Mouse (Mus musculus): ENCODE results near the gene Lcn3. TPM values are rescaled to one million over a fixed set of nuclear protein-coding genes. Genes with fewer than 3 reads are reported as not detected.

The Lcn3 gene
- polyA plus RNA-seq, 1 experiment from 2014 or later, result not detected

DNA sequence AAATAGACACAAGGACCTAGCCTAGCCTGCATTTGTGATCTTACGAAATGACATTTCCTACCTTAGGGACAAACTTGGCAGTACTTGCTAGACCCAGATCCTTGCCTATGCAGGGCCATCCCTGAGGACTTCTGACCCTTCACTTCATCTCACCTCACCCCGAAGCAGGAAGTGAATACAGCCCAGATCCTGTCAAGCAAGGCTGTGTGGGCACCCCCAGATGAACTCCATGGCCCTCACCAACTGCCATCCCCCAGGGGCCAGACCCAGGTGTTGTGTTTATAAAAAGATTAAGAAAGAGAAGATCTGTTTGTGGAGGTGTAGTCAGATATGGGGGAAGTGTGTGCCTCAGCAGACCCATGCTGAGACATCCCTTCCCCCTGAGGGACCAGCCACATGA lies 9.3 kb downstream of the Lcn3 start:
- Histone ChIP-seq H3K4me1 (ENCODE audit: control insufficient read depth, insufficient read depth, low read length) (no peaks in the 10 kb centered on the region), H3K27ac (ENCODE audit: low read depth, low read length) (no peak overlapping the region), H3K36me3 (ENCODE audit: control insufficient read depth, insufficient read depth, low read length) (no peaks in the 10 kb centered on the region), H3K9me3 (replicated peaks; ENCODE audit: control insufficient read depth, low read length) (no peaks in the 10 kb centered on the region), H3K9ac (ENCODE audit: low read length) (no peak overlapping the region), H3K27me3 (replicated peaks; ENCODE audit: control insufficient read depth, insufficient read depth, low read length) (no peaks in the 10 kb centered on the region), H3K4me3 (ENCODE audit: low read depth, low read length) (no peak overlapping the region), H3K4me2 (ENCODE audit: low read length) (no peak overlapping the region)
- no peak for DNase-seq (ENCODE audit: low spot score)
- 78% methylated on average over 2 of the region's 2 CpGs for WGBS
- ATAC-seq, result no peak

DNA sequence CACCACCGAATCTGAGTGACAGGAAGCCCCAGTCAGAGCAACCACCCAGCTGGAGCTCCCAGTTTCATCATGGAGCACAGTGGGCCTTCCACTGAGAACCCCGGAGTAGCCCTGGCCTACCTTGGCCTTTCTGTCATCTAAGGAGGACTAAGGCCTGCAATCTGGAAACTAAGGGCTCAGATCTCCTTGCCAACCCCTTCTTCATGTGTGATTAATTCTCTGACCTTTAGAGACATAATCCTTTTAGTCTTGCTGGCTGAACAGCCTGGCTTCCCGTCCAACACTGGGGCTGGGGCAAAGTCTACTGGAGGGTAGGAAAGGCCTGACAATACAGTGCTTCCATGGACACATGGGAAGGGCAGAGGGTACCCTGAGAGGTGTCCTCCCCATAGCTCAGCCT lies 10.6 kb downstream of the Lcn3 start:
- H3K4me1 ChIP-seq (ENCODE audit: control insufficient read depth, insufficient read depth, low read length), result no peaks in the 10 kb centered on the region
- no peaks in the 10 kb centered on the region for H3K36me3 ChIP-seq (ENCODE audit: control insufficient read depth, insufficient read depth, low read length)
- no peak overlapping the region for H3K4me2 ChIP-seq (ENCODE audit: low read length)
- H3K27me3 ChIP-seq (replicated peaks; ENCODE audit: control insufficient read depth, insufficient read depth, low read length), result no peaks in the 10 kb centered on the region
- ATAC-seq (no peak), DNase-seq (ENCODE audit: low spot score) (no peak)
- H3K27ac ChIP-seq (ENCODE audit: low read depth, low read length), result no peak overlapping the region
- H3K9ac ChIP-seq (ENCODE audit: low read length), result no peak overlapping the region
- 62% methylated on average over 3 of the region's 3 CpGs for WGBS
- H3K9me3 ChIP-seq (replicated peaks; ENCODE audit: control insufficient read depth, low read length), result no peaks in the 10 kb centered on the region
- H3K4me3 ChIP-seq (ENCODE audit: low read depth, low read length), result no peak overlapping the region

DNA sequence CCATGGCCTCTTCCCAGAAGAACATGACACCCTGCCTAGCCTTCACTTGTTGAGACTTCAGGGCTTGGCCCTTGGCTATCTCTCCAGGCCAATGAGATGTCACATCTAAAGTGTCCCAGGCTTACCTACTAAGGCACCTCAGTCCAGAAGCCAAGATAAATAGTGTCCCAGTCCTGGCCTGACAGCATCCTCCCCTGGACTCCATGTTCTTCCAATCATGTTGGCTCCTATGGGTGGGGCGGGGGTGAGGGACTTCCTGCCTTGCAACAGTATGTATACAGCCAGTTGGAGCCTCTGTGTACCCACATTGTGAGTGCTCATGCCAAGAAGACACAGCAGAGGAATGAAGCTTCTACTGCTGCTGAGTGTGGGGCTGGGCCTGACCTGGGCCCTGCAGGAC lies 11.3 kb downstream of the Lcn3 start, which contains the start of gene Lcn11:
Gene Lcn11, plus strand, starts transcription at position 301 of the 400 bp plus-strand sequence.
- no peak within 1 kb of the TSS for H3K4me2 ChIP-seq (ENCODE audit: low read length)
- no peaks in the 10 kb centered on the region for H3K36me3 ChIP-seq (ENCODE audit: control insufficient read depth, insufficient read depth, low read length)
- 92% methylated on average over 1 of the region's 1 CpGs for WGBS
- no peaks in the 10 kb centered on the region for H3K27me3 ChIP-seq (replicated peaks; ENCODE audit: control insufficient read depth, insufficient read depth, low read length)
- H3K4me3 ChIP-seq (ENCODE audit: low read depth, low read length), result no peak within 1 kb of the TSS
- ATAC-seq, result no peak
- H3K9me3 ChIP-seq (replicated peaks; ENCODE audit: control insufficient read depth, low read length), result no peaks in the 10 kb centered on the region
- H3K9ac ChIP-seq (ENCODE audit: low read length), result no peak within 1 kb of the TSS
- no peak for DNase-seq (ENCODE audit: low spot score)
- H3K4me1 ChIP-seq (ENCODE audit: control insufficient read depth, insufficient read depth, low read length), result no peaks in the 10 kb centered on the region
- H3K27ac ChIP-seq (ENCODE audit: low read depth, low read length), result no peak within 1 kb of the TSS

DNA sequence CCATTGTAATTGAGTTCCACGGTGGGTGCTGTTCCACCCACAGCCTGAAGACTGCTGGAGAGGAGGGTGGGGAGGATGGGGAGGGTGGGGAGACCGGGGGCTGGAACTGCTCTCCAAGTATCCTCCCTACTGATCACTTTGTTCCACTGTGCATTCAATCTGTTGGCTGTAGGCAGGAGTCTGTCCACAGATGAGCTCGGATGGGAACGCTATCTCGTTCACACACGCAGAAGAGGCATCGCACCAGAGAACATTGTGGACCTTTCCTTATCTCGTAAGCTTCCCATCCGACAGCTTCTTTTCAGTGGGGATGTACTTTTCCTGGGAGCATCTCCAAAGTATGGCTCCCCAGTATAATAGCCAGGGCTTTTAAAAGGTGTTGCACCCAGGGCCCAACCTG lies 13.7 kb downstream of the Lcn3 start:
- ATAC-seq (no peak), DNase-seq (ENCODE audit: low spot score) (no peak)
- Histone ChIP-seq H3K9ac (ENCODE audit: low read length) (no peak overlapping the region), H3K27me3 (replicated peaks; ENCODE audit: control insufficient read depth, insufficient read depth, low read length) (no peaks in the 10 kb centered on the region), H3K4me3 (ENCODE audit: low read depth, low read length) (no peak overlapping the region), H3K9me3 (replicated peaks; ENCODE audit: control insufficient read depth, low read length) (no peaks in the 10 kb centered on the region), H3K4me2 (ENCODE audit: low read length) (no peak overlapping the region), H3K4me1 (ENCODE audit: control insufficient read depth, insufficient read depth, low read length) (no peaks in the 10 kb centered on the region), H3K27ac (ENCODE audit: low read depth, low read length) (no peak overlapping the region), H3K36me3 (ENCODE audit: control insufficient read depth, insufficient read depth, low read length) (no peaks in the 10 kb centered on the region)
- WGBS, result 93% methylated on average over 9 of the region's 9 CpGs

DNA sequence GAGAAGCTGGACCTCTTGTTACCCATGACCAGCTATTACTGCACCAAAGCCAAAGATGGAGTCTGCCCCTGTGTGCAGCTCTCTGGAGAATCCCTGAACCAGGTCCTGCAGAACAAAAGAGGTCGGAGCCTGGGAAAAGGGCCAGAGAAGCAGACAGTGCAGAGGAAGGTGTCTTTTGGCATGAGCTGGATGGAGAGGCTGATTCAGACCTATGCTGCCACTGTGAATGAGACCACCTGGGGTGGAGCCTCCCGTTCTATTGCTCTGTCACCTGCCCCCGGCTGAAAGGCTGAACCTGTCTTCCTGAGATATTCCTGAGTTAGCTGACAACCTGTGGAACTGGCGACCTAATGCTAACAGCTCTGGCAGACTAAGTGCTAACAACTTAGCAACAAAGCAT lies 15.6 kb downstream of the Lcn3 start:
- 58% methylated on average over 4 of the region's 4 CpGs for WGBS
- Histone ChIP-seq H3K27me3 (replicated peaks; ENCODE audit: control insufficient read depth, insufficient read depth, low read length) (no peaks in the 10 kb centered on the region), H3K4me3 (ENCODE audit: low read depth, low read length) (no peak overlapping the region), H3K9ac (ENCODE audit: low read length) (no peak overlapping the region), H3K27ac (ENCODE audit: low read depth, low read length) (no peak overlapping the region), H3K4me2 (ENCODE audit: low read length) (no peak overlapping the region), H3K9me3 (replicated peaks; ENCODE audit: control insufficient read depth, low read length) (no peaks in the 10 kb centered on the region), H3K36me3 (ENCODE audit: control insufficient read depth, insufficient read depth, low read length) (no peaks in the 10 kb centered on the region), H3K4me1 (ENCODE audit: control insufficient read depth, insufficient read depth, low read length) (no peaks in the 10 kb centered on the region)
- DNase-seq (ENCODE audit: low spot score) (no peak), ATAC-seq (no peak)

- no peaks in the 10 kb centered on the region for H3K4me1 ChIP-seq (ENCODE audit: control insufficient read depth, insufficient read depth, low read length)
- no peaks in the 10 kb centered on the region for H3K27me3 ChIP-seq (replicated peaks; ENCODE audit: control insufficient read depth, insufficient read depth, low read length)
- H3K27ac ChIP-seq (ENCODE audit: low read depth, low read length), result no peak within 1 kb of the TSS
- WGBS, result 78% methylated on average over 3 of the region's 3 CpGs
- no peak within 1 kb of the TSS for H3K9ac ChIP-seq (ENCODE audit: low read length)
- no peak within 1 kb of the TSS for H3K4me3 ChIP-seq (ENCODE audit: low read depth, low read length)
- H3K4me2 ChIP-seq (ENCODE audit: low read length), result no peak within 1 kb of the TSS
- no peaks in the 10 kb centered on the region for H3K36me3 ChIP-seq (ENCODE audit: control insufficient read depth, insufficient read depth, low read length)
- H3K9me3 ChIP-seq (replicated peaks; ENCODE audit: control insufficient read depth, low read length), result no peaks in the 10 kb centered on the region
- DNase-seq (ENCODE audit: low spot score) (no peak), ATAC-seq (no peak)
Observed at GRCm38 (mm10) chr2:25781957-25782356, 16.6 kb downstream of the Lcn3 start, which contains the start of gene Gm13539. Gene Gm13539 (plus strand): TSS chr2:25782257.

DNA sequence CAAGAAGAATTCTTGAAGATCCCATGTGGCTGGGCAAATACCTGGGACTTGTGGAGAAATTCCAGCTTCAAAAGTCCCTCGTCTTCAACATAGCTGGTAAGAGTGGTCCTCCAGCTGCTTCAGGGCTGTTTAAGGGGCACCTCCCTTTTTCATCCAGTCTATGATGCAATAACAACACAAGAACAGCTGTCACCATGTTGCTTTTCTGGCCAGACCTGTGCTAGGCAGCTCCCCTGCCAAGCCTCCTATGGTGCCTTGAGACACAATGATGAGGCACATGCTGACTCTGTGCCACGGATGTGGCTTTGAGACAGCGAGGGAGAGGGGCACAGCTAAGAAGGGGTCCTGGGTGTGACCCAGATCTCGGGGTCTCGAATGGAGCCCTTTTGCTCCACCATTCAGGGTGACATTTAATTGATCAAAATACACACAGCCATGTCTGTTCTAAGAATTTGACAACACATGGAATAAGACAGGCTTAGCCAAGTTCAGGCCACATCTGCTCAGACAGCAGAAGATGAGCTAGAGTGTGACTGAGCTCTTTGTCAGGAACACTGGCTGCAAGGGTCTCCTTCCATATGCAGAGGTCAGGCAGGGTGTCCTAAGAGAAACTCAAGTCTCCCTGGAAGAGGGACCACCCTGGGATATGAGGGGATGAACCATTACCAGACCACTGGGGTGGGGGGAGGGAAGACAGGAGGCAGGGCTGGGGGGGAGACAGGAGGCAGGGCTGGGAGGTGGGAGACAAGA lies 20.4 kb downstream of the Lcn3 start:
- no peak overlapping the region for H3K9ac ChIP-seq (ENCODE audit: low read length)
- no peaks in the 10 kb centered on the region for H3K4me1 ChIP-seq (ENCODE audit: control insufficient read depth, insufficient read depth, low read length)
- no peak overlapping the region for H3K4me2 ChIP-seq (ENCODE audit: low read length)
- H3K36me3 ChIP-seq (ENCODE audit: control insufficient read depth, insufficient read depth, low read length), result no peaks in the 10 kb centered on the region
- whole genome bisulfite sequencing, result 70% methylated on average over 5 of the region's 5 CpGs
- H3K9me3 ChIP-seq (replicated peaks; ENCODE audit: control insufficient read depth, low read length), result no peaks in the 10 kb centered on the region
- ATAC-seq (no peak), DNase-seq (ENCODE audit: low spot score) (peak; percentile 7)
- no peak overlapping the region for H3K27ac ChIP-seq (ENCODE audit: low read depth, low read length)
- H3K4me3 ChIP-seq (ENCODE audit: low read depth, low read length), result no peak overlapping the region
- no peaks in the 10 kb centered on the region for H3K27me3 ChIP-seq (replicated peaks; ENCODE audit: control insufficient read depth, insufficient read depth, low read length)

GRCm38 (mm10) chr2:25789092-25789491 lies 23.7 kb downstream of the Lcn3 start:
- Histone ChIP-seq H3K4me2 (ENCODE audit: low read length) (no peak overlapping the region), H3K36me3 (ENCODE audit: control insufficient read depth, insufficient read depth, low read length) (no peaks in the 10 kb centered on the region), H3K9ac (ENCODE audit: low read length) (no peak overlapping the region), H3K27ac (ENCODE audit: low read depth, low read length) (no peak overlapping the region), H3K27me3 (replicated peaks; ENCODE audit: control insufficient read depth, insufficient read depth, low read length) (no peaks in the 10 kb centered on the region), H3K4me3 (ENCODE audit: low read depth, low read length) (no peak overlapping the region), H3K4me1 (ENCODE audit: control insufficient read depth, insufficient read depth, low read length) (no peaks in the 10 kb centered on the region), H3K9me3 (replicated peaks; ENCODE audit: control insufficient read depth, low read length) (no peaks in the 10 kb centered on the region)
- WGBS, result 96% methylated on average over 3 of the region's 3 CpGs
- DNase-seq (ENCODE audit: low spot score), result no peak
- no peak for ATAC-seq

- Histone ChIP-seq H3K4me2 (ENCODE audit: low read length) (no peak overlapping the region), H3K9me3 (replicated peaks; ENCODE audit: control insufficient read depth, low read length) (no peaks in the 10 kb centered on the region), H3K4me3 (ENCODE audit: low read depth, low read length) (no peak overlapping the region), H3K9ac (ENCODE audit: low read length) (no peak overlapping the region), H3K27ac (ENCODE audit: low read depth, low read length) (no peak overlapping the region), H3K4me1 (ENCODE audit: control insufficient read depth, insufficient read depth, low read length) (no peaks in the 10 kb centered on the region), H3K36me3 (ENCODE audit: control insufficient read depth, insufficient read depth, low read length) (no peaks in the 10 kb centered on the region), H3K27me3 (replicated peaks; ENCODE audit: control insufficient read depth, insufficient read depth, low read length) (0 out of 2 replicates have a peak, but pooled peaks cover 2% of the 10 kb centered on the region)
- WGBS, result 57% methylated on average over 2 of the region's 2 CpGs
- DNase-seq (ENCODE audit: low spot score) (no peak), ATAC-seq (no peak)
Observed at GRCm38 (mm10) chr2:25797635-25798034, 32.3 kb downstream of the Lcn3 start.
